Mouse (Mus musculus): ENCODE data around the gene Arsa.
"Not testable (repeated sequence)": the region's sequence is repeated elsewhere in the genome, so short reads cannot be mapped to it uniquely, and the experiment has no call there.

Arsa gene

GRCm38 (mm10) chr15:89452906-89453864 lies 24.0 kb downstream of the Arsa start:
- peak; percentile 62 for DNase-seq

DNA sequence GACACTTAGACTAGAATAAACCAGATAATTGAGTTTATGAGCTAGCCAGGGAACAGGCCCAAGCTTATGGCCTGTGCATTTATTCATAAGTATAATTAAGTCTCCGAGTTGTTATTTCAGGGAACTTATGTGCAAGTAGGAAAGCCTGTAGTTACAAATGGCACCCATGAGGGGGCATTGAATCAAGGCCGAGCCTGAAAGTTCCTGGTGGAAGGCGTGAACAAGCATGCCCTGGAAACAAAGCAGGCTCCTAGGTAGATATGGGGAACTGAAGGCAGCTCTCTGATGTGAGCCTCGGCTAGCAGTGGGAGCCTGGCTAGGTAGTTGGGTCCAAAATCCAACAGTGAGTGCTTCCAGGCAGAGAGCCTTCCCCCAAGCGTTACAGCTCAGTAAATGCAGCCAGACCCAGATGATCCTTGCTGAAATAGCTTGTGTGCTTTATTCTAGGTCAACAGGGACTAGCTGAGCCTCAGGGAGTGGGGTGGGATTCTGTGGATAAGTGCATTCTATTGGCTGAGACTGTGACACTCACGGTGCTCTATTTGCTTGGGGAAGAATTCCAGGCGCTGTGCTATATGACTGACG lies 34.6 kb downstream of the Arsa start:
- no peak for DNase-seq

- no peak for DNase-seq
These were observed 41.3 kb downstream of the Arsa start for GRCm38 (mm10) chr15:89435878-89436277.

- DNase-seq = no peak
These were observed 43.1 kb downstream of the Arsa start for GRCm38 (mm10) chr15:89434136-89434535.

- no peak for DNase-seq
These were observed 44.3 kb downstream of the Arsa start for GRCm38 (mm10) chr15:89432946-89433345.

GRCm38 (mm10) chr15:89431806-89432205 lies 45.4 kb downstream of the Arsa start:
- DNase-seq = no peak

DNA sequence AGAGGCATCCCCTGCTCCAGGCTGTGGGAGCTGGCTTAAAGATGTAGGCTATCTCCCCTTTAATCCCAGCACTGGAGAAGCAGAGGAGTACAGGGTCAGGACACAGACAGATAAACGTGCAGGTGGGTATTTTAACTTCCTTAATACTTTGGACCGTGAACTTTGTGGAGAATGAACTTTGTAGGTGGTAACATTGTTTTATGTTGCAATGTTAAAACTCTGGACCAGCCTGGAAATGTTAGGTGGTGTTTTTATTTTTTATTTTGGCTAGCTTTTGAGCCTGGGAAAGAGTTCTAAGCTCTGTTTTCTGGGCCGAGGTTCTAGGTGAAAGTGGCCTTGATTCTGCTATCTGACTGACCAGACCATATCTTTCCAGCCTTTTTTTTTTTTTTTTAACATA lies 46.0 kb downstream of the Arsa start:
- no peak for DNase-seq

GRCm38 (mm10) chr15:89430771-89431170 lies 46.5 kb downstream of the Arsa start:
- not testable (repeated sequence) for DNase-seq

- DNase-seq = peak; percentile 27
These were observed 46.9 kb downstream of the Arsa start for GRCm38 (mm10) chr15:89430341-89430740.

GRCm38 (mm10) chr15:89429352-89430221 lies 47.6 kb downstream of the Arsa start, which contains the start of the genes C730034F03Rik, Gm44502 and Chkb:
Gene C730034F03Rik (plus strand): TSS chr15:89429589.
Gene Gm44502 (minus strand): TSS chr15:89429696.
Gene Chkb (minus strand): TSS chr15:89429908.
- peak; percentile 94 for DNase-seq

DNA sequence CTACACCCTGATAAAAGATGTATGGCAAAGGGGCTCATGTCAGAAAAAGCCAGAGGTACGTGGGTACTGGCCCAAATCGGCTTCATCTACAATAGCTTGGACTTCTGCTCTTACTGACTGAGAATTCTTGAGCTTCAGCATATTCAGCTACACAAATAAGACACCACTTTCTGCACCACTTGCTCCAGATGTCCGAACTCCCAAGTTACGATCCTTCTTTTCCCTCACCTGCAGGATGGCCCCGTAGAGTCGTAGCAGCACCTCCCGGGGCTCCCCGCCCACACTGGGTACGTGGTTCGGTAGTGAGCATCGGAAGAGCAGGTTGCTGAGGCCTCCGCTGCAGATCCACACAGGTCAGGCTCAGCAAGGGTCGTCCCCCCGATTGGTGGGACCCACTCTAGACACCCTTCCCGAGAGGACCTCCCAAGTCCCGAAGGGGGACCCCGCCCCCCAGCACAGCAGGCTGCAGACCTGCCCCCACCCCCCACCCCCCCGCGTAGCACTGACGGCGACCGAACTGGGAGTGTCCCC lies 48.3 kb downstream of the Arsa start:
- DNase-seq = no peak

- no peak for DNase-seq
These were observed 49.0 kb downstream of the Arsa start for GRCm38 (mm10) chr15:89428136-89428790.

DNA sequence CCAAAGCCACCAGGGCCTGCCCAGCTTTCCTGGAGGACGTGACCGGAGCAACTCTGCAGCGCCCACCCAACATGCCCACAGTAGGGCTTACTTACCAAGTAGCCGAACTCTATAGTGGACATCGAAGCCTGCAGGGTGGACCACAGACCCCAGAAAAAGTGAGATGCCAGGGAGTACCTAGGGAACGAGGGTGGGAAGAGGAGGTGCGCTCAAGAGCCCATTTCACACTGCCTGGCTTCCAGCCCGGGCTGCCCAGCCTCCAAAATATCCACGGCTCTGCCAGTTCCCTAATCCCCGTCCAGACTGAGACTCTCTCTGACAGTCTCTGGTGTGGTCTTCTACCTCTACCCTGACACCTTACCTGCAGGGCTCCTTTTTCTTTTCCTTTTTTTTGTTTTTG lies 50.5 kb downstream of the Arsa start:
- no peak for DNase-seq

DNA sequence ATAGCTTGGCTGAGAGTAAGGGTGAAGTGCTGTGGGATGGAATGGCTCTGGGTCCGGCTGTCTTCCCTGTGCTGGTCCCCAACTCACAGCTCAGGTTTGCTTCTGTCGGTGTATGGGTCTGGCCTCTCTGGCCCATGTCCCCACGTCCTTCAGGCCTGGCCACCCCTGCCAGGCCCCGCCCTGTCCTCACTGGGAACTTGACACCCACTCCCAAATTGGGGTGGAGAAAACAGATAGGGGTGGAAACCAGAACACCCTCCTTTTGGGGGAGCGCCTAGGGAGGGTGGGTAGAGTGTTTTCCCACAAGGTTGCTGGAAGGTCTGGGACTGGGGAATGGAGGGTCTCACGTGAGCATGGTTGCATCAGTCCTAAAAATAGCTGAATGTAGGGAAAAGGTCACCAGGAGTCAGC lies 51.5 kb downstream of the Arsa start, which contains the start of gene Cpt1b:
Cpt1b (minus strand) TSS at position 153 of the 411 bp plus-strand sequence.
- DNase-seq = no peak

DNA sequence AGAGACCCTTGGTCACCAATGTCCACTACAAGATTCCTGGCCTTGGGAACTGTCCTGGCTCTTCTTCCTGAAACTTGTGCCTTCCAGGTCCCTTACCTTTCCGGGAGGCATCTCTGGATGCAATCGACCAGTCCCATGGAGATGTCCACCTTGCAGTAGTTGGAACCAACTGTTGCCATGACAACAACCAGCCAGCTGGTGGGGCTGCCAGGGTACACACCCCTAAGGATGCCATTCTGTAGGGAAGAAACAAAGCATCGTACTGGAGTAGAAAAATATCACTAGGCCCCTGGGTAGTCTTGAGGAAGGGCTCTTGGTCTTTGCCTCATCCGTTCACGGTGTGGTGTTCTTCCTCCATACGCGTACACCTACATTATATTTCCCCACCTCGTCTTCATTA lies 52.6 kb downstream of the Arsa start:
- no peak for DNase-seq
